ENCODE assay signal across 8 mouse cellular contexts in the genomic region with DNA sequence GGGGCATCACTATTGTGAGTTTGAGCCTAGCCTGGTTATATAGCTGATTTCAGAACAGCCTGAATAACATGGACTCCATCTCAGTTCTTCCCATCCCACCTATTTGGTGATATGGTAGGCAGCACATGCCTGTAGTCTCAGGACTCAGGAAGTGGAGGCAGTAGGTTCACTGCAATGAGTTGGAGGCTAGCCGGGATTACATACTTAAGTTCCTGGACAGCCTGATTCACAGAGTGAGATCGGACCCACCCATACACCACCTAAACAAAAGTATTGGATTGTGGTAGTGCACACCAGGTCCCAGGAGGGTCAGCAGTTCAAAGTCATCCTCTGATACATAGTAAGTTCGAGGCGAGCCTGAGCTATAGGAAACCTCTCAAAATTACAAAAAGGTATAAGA. TPM values are rescaled to one million over a fixed set of nuclear protein-coding genes. Genes with fewer than 3 reads are reported as not detected.
A peak's percentile ranks its signal among the peaks of the same experiment; 100 is the strongest.
DNase-seq lines count a peak whose midpoint lies in the region; ATAC-seq and TF ChIP-seq lines count a peak whose summit lies in the region.

No protein-coding gene starts in this region.

- H3K9ac ChIP-seq in kidney, embryonic 14.5 days (ENCODE audit: low read depth, low read length): peak overlapping the region; percentile 82
- peak overlapping the region; percentile 81 for H3K9ac ChIP-seq in heart, postnatal 0 days (replicated peaks; ENCODE audit: low read depth, low read length)

- no peak for TF ChIP-seq EP300 in heart, postnatal 0 days (IDR thresholded peaks at IDR 0.05; ENCODE audit: low read depth)

- H3K36me3 ChIP-seq in kidney, embryonic 14.5 days (ENCODE audit: control insufficient read depth, insufficient read depth, low read length): peaks cover 40% of the 10 kb centered on the region
- H3K36me3 ChIP-seq in heart, postnatal 0 days (replicated peaks; ENCODE audit: control insufficient read depth, insufficient read depth, low read length): peaks cover 37% of the 10 kb centered on the region

- no peaks in the 10 kb centered on the region for H3K9me3 ChIP-seq in kidney, embryonic 14.5 days (ENCODE audit: control insufficient read depth, low read length)
- no peaks in the 10 kb centered on the region for H3K9me3 ChIP-seq in heart, postnatal 0 days (replicated peaks; ENCODE audit: control insufficient read depth, low read length)

- no peaks in the 10 kb centered on the region for H3K27me3 ChIP-seq in kidney, embryonic 14.5 days (ENCODE audit: control insufficient read depth, insufficient read depth, low read length)
- no peaks in the 10 kb centered on the region for H3K27me3 ChIP-seq in heart, postnatal 0 days (ENCODE audit: control insufficient read depth, insufficient read depth, low read length)

- WGBS in kidney, embryonic 14.5 days: 10% methylated on average over 4 of the region's 4 CpGs
- 6% methylated on average over 4 of the region's 4 CpGs for WGBS in heart, postnatal 0 days

- TF ChIP-seq CTCF in heart, postnatal 0 days (IDR thresholded peaks at IDR 0.05; ENCODE audit: low read depth): no peak

- peak; percentile 24 for ATAC-seq in kidney, embryonic 14.5 days (ENCODE audit: low FRiP score, low TSS enrichment)
- ATAC-seq in heart, postnatal 0 days (ENCODE audit: insufficient read depth, low read depth): no peak; the same call in 1 of the 2 replicates
- peak; percentile 6; the same call in 1 of the 2 replicates for ATAC-seq in megakaryocyte-erythroid progenitor cell, adult 5-6 weeks (replicated peaks; ENCODE audit: low FRiP score, low TSS enrichment, poor library complexity, severe bottlenecking)

- DNase-seq in kidney, postnatal 25 days: no peak
- peak; percentile 38 for DNase-seq in NIH3T3 (ENCODE audit: low read depth)
- no peak for DNase-seq in heart, postnatal 0 days (ENCODE audit: low spot score)
- no peak for DNase-seq in urinary bladder, postnatal 36 days (ENCODE audit: low spot score in 2 of 2)
- no peak for DNase-seq in urinary bladder, postnatal 10 days (ENCODE audit: low spot score)
- no peak for DNase-seq in testis, postnatal 14 days (ENCODE audit: low spot score)

- H3K27ac ChIP-seq in kidney, embryonic 14.5 days (ENCODE audit: low read depth, low read length): no peak overlapping the region
- no peak overlapping the region for H3K27ac ChIP-seq in heart, postnatal 0 days (ENCODE audit: low read depth)

- peak overlapping the region; percentile 63 for H3K4me2 ChIP-seq in kidney, embryonic 14.5 days (replicated peaks; ENCODE audit: low read depth, low read length)
- peak overlapping the region; percentile 98 for H3K4me2 ChIP-seq in heart, postnatal 0 days (ENCODE audit: low read depth, low read length)

- peaks cover 6% of the 10 kb centered on the region; the same call in 1 of the 2 replicates for H3K4me1 ChIP-seq in kidney, embryonic 14.5 days (ENCODE audit: control insufficient read depth, insufficient read depth, low read length)
- peaks cover 9% of the 10 kb centered on the region; the same call in 1 of the 2 replicates for H3K4me1 ChIP-seq in heart, postnatal 0 days (ENCODE audit: control insufficient read depth, insufficient read depth)

- H3K4me3 ChIP-seq in kidney, embryonic 14.5 days (ENCODE audit: low read length): peak overlapping the region; percentile 70
- H3K4me3 ChIP-seq in heart, postnatal 0 days (ENCODE audit: low read depth, low read length): peak overlapping the region; percentile 91

RNA-seq across cellular contexts. Expression of gene Gm49373, which starts 0.3 kb away (rescaled TPM):
- polyA plus RNA-seq in kidney, embryonic 14.5 days (2014; fragmentation: Nextera tagmentation; extraction: Ambion mirVana): 0.64 and 0.90 TPM in 2 replicates
- 0.23 TPM in 1 of 2 replicates, not detected in the other for total RNA-seq in heart, postnatal 0 days (2014; rRNA removed; ENCODE audit: low replicate concordance)
- polyA plus RNA-seq in heart, postnatal 0 days (2015; fragmentation: Nextera tagmentation; extraction: Ambion mirVana): 0.12 and 0.18 TPM in 2 replicates
- total RNA-seq in megakaryocyte-erythroid progenitor cell, adult 5-6 weeks (2014; fragmentation: Nextera tagmentation): 4.5 TPM in 1 of 2 replicates, not detected in the other
- total RNA-seq in megakaryocyte-erythroid progenitor cell, adult 5-6 weeks (2017): not detected in 2 replicates

RNA-seq across cellular contexts. Expression of gene Fdx1l, which starts 0.8 kb away (rescaled TPM):
- polyA plus RNA-seq in kidney, embryonic 14.5 days (2014; fragmentation: Nextera tagmentation; extraction: Ambion mirVana): 62.6 and 82.3 TPM in 2 replicates
- total RNA-seq in heart, postnatal 0 days (2014; rRNA removed; ENCODE audit: low replicate concordance): 63.8 and 79.5 TPM in 2 replicates
- 51.1 and 51.6 TPM in 2 replicates for polyA plus RNA-seq in heart, postnatal 0 days (2015; fragmentation: Nextera tagmentation; extraction: Ambion mirVana)
- total RNA-seq in megakaryocyte-erythroid progenitor cell, adult 5-6 weeks (2014; fragmentation: Nextera tagmentation): 66.9 and 79.7 TPM in 2 replicates
- 60.6 and 70.5 TPM in 2 replicates for total RNA-seq in megakaryocyte-erythroid progenitor cell, adult 5-6 weeks (2017)

RNA-seq across cellular contexts. Expression of gene Zglp1, which starts 5.7 kb away (rescaled TPM):
- polyA plus RNA-seq in kidney, embryonic 14.5 days (2014; fragmentation: Nextera tagmentation; extraction: Ambion mirVana): 2.1 TPM in 1 of 2 replicates, not detected in the other
- not detected in 2 replicates for total RNA-seq in heart, postnatal 0 days (2014; rRNA removed; ENCODE audit: low replicate concordance)
- polyA plus RNA-seq in heart, postnatal 0 days (2015; fragmentation: Nextera tagmentation; extraction: Ambion mirVana): 0.30 TPM in 1 of 2 replicates, not detected in the other
- 10.2 TPM in 1 of 2 replicates, not detected in the other for total RNA-seq in megakaryocyte-erythroid progenitor cell, adult 5-6 weeks (2014; fragmentation: Nextera tagmentation)
- total RNA-seq in megakaryocyte-erythroid progenitor cell, adult 5-6 weeks (2017): 1.7 TPM in 1 of 2 replicates, not detected in the other

RNA-seq across cellular contexts. Expression of gene Gm38431, which starts 19.2 kb away (rescaled TPM):
- 2.8 and 3.1 TPM in 2 replicates for polyA plus RNA-seq in kidney, embryonic 14.5 days (2014; fragmentation: Nextera tagmentation; extraction: Ambion mirVana)
- total RNA-seq in heart, postnatal 0 days (2014; rRNA removed; ENCODE audit: low replicate concordance): 0.66 and 1.6 TPM in 2 replicates
- polyA plus RNA-seq in heart, postnatal 0 days (2015; fragmentation: Nextera tagmentation; extraction: Ambion mirVana): 0.34 TPM in 2 replicates
- total RNA-seq in megakaryocyte-erythroid progenitor cell, adult 5-6 weeks (2014; fragmentation: Nextera tagmentation): 38.6 and 39.7 TPM in 2 replicates
- total RNA-seq in megakaryocyte-erythroid progenitor cell, adult 5-6 weeks (2017): 5.9 and 15.6 TPM in 2 replicates

RNA-seq across cellular contexts. Expression of gene Raver1, which starts 19.2 kb away (rescaled TPM):
- polyA plus RNA-seq in kidney, embryonic 14.5 days (2014; fragmentation: Nextera tagmentation; extraction: Ambion mirVana): 70.6 and 96.0 TPM in 2 replicates
- total RNA-seq in heart, postnatal 0 days (2014; rRNA removed; ENCODE audit: low replicate concordance): 40.8 and 48.3 TPM in 2 replicates
- 15.5 and 15.9 TPM in 2 replicates for polyA plus RNA-seq in heart, postnatal 0 days (2015; fragmentation: Nextera tagmentation; extraction: Ambion mirVana)
- total RNA-seq in megakaryocyte-erythroid progenitor cell, adult 5-6 weeks (2014; fragmentation: Nextera tagmentation): 66.3 and 81.1 TPM in 2 replicates
- total RNA-seq in megakaryocyte-erythroid progenitor cell, adult 5-6 weeks (2017): 12.9 and 16.8 TPM in 2 replicates
